Mouse (Mus musculus) hindbrain, embryonic 12.5 days (tissue): ENCODE results near the gene Draxin. TPM values are rescaled to one million over a fixed set of nuclear protein-coding genes. Genes with fewer than 3 reads are reported as not detected.

Source experiments
- ATAC-seq: fragments of 200-750 bp; cut with Nextera tagmentation; 2 replicates; pipeline ENCODE4 v1.8.0; 2017; ENCODE audit warnings: moderate TSS enrichment; ENCODE audit not compliant: low FRiP score
- H3K27ac ChIP-seq: fragments of 300-500 bp; sonication (generic); 2 replicates; pipeline ENCODE4 v1.5.1; 2016; ENCODE audit warnings: mild to moderate bottlenecking
- H3K27me3 ChIP-seq: fragments of 300-500 bp; sonication (generic); 2 replicates; pipeline ENCODE4 v1.6.1; 2016; ENCODE audit warnings: mild to moderate bottlenecking
- H3K36me3 ChIP-seq: fragments of 300-500 bp; sonication (generic); 2 replicates; pipeline ENCODE4 v1.6.1; 2016; ENCODE audit warnings: mild to moderate bottlenecking
- H3K4me1 ChIP-seq: fragments of 300-500 bp; sonication (generic); 2 replicates; pipeline ENCODE4 v1.6.1; 2016
- H3K4me2 ChIP-seq: fragments of 300-500 bp; sonication (generic); replicated peaks from 2 replicates; pipeline ENCODE4 v1.6.1; 2016; ENCODE audit warnings: mild to moderate bottlenecking
- H3K4me3 ChIP-seq: fragments of 300-500 bp; sonication (generic); 2 replicates; pipeline ENCODE4 v1.5.1; 2016; ENCODE audit warnings: mild to moderate bottlenecking
- H3K9ac ChIP-seq: fragments of 300-500 bp; sonication (generic); 2 replicates; pipeline ENCODE4 v1.6.1; 2016; ENCODE audit warnings: mild to moderate bottlenecking, moderate library complexity
- H3K9me3 ChIP-seq: fragments of 300-500 bp; sonication (generic); replicated peaks from 2 replicates; pipeline ENCODE4 v1.6.1; 2016; ENCODE audit warnings: mild to moderate bottlenecking
- WGBS: fragments of 180-500 bp; shearing (Covaris S2); methylation state at CpG from one replicate; pipeline ENCODE4 v1.1.7; 2016; 5-methylcytosine and 5-hydroxymethylcytosine counted together
- polyA plus RNA-seq: library from polyadenylated mRNA; unstranded; fragments of >200 nt; fragmentation: Nextera tagmentation; extraction: Ambion mirVana; gene quantifications from 2 replicates; pipeline ENCODE4 v1.2.1, GENCODE M21; 2016

Draxin gene
- polyA plus RNA-seq, 1 experiment from 2014 or later: 11.6 TPM

- no peak for ATAC-seq
- Histone ChIP-seq H3K27ac (no peak overlapping the region), H3K9me3 (no peaks in the 10 kb centered on the region), H3K4me1 (peaks cover 14% of the 10 kb centered on the region), H3K4me2 (no peak overlapping the region), H3K36me3 (peaks cover 42% of the 10 kb centered on the region), H3K27me3 (no peaks in the 10 kb centered on the region), H3K4me3 (no peak overlapping the region), H3K9ac (0 out of 2 replicates have a peak overlapping the region, but pooled peaks have one; percentile 8)
- WGBS: 53% methylated on average over 7 of the region's 7 CpGs
These were observed 19.7 kb upstream of the Draxin start for GRCm38 (mm10) chr4:148150242-148150641.

- H3K36me3 ChIP-seq: peaks cover 48% of the 10 kb centered on the region
- H3K27ac ChIP-seq: no peak overlapping the region
- no peaks in the 10 kb centered on the region for H3K27me3 ChIP-seq
- ATAC-seq: no peak
- no peaks in the 10 kb centered on the region for H3K9me3 ChIP-seq
- no peak overlapping the region for H3K4me3 ChIP-seq
- 69% methylated on average over 12 of the region's 12 CpGs for WGBS
- H3K4me2 ChIP-seq: no peak overlapping the region
- no peak overlapping the region for H3K9ac ChIP-seq
- peaks cover 14% of the 10 kb centered on the region for H3K4me1 ChIP-seq
These were observed 19.0 kb upstream of the Draxin start for GRCm38 (mm10) chr4:148149540-148149939.

GRCm38 (mm10) chr4:148147714-148148113 lies 17.2 kb upstream of the Draxin start:
- Histone ChIP-seq H3K36me3 (peaks cover 40% of the 10 kb centered on the region), H3K27ac (no peak overlapping the region), H3K4me2 (no peak overlapping the region), H3K4me1 (peaks cover 14% of the 10 kb centered on the region), H3K9ac (no peak overlapping the region), H3K4me3 (no peak overlapping the region), H3K27me3 (no peaks in the 10 kb centered on the region), H3K9me3 (no peaks in the 10 kb centered on the region)
- WGBS: 93% methylated on average over 2 of the region's 2 CpGs
- ATAC-seq: no peak

- peaks cover 16% of the 10 kb centered on the region for H3K4me1 ChIP-seq
- no peak for ATAC-seq
- peaks cover 38% of the 10 kb centered on the region for H3K36me3 ChIP-seq
- H3K9ac ChIP-seq: no peak overlapping the region
- WGBS: 89% methylated on average over 5 of the region's 5 CpGs
- no peak overlapping the region for H3K27ac ChIP-seq
- 0 out of 2 replicates have a peak, but pooled peaks cover under 1% of the 10 kb centered on the region for H3K27me3 ChIP-seq
- H3K4me2 ChIP-seq: no peak overlapping the region
- H3K4me3 ChIP-seq: no peak overlapping the region
- H3K9me3 ChIP-seq: no peaks in the 10 kb centered on the region
These were observed 13.2 kb upstream of the Draxin start for GRCm38 (mm10) chr4:148143721-148144120.

DNA sequence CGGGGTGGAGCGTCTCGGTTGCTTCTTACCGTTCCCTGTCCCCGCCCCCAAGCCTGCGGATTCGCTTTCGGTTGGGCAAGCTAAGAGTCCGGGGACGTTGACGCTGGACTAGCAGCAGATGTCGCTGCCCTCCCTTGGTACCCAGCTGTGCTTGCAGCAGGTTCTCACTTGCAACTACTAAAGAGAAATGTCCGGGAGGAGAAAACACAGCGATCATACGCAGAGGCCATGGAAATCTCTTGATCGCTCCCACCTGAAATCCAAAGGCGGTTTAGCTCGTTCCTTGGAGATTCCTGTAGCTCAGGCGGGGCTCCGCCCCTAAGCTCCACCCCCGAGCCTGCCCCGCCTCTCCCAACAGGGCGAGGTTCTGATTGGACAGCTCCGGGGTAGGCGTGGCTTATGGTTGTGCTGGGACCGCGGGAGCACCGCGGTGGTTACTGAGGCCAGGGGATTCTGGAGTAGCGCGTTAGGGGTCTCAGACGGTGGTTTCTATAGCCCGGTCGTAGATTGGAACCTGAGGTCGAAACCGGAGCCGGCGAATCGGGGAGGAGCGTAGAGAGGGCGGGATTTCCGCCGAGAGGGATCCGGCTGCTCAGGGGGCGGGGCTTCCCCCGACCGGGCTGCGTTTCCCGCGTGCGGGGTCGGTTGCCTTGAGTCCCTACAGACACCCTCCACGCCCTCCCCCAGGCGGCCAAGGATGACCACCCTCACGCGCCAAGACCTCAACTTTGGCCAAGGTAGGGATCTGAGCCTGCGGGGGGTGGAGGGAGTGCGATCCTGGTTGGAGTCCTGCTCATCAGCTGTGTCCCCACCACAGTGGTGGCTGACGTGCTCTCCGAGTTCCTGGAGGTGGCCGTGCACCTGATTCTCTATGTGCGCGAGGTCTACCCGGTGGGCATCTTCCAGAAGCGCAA lies 9.9 kb upstream of the Draxin start:
- peak overlapping the region; percentile 65 for H3K4me3 ChIP-seq
- H3K4me2 ChIP-seq: peak overlapping the region; percentile 84
- H3K27ac ChIP-seq: peak overlapping the region; percentile 91
- under 1% methylated on average over 65 of the region's 65 CpGs for WGBS
- ATAC-seq: peak; percentile 95
- H3K36me3 ChIP-seq: peaks cover 14% of the 10 kb centered on the region
- H3K9ac ChIP-seq: peak overlapping the region; percentile 79
- peaks cover 22% of the 10 kb centered on the region for H3K4me1 ChIP-seq
- H3K27me3 ChIP-seq: peaks cover 7% of the 10 kb centered on the region; the same call in 1 of the 2 replicates
- no peaks in the 10 kb centered on the region for H3K9me3 ChIP-seq

DNA sequence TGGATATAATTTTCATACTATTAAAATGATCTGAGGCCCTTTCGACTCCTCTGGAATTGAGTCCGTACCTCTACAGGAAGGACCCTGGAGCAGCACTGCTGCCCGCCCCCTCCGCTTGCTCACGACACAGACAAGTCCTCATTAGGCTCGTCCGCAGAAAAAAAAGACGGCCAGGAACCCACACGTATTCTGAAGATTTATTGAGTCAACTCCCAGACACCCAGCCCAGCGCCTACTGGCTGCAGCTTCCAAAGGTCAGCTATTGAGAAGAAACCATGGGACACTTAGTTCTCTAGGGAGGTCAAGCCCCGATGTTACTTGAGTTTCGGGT lies 9.2 kb upstream of the Draxin start:
- Histone ChIP-seq H3K27ac (peak overlapping the region; percentile 91), H3K36me3 (peaks cover 8% of the 10 kb centered on the region), H3K9ac (peak overlapping the region; percentile 79; the same call in 1 of the 2 replicates), H3K4me3 (peak overlapping the region; percentile 65), H3K27me3 (peaks cover 7% of the 10 kb centered on the region; the same call in 1 of the 2 replicates), H3K4me1 (peaks cover 22% of the 10 kb centered on the region), H3K9me3 (no peaks in the 10 kb centered on the region), H3K4me2 (peak overlapping the region; percentile 84)
- ATAC-seq: peak; percentile 39
- under 1% methylated on average over 12 of the region's 12 CpGs for WGBS

DNA sequence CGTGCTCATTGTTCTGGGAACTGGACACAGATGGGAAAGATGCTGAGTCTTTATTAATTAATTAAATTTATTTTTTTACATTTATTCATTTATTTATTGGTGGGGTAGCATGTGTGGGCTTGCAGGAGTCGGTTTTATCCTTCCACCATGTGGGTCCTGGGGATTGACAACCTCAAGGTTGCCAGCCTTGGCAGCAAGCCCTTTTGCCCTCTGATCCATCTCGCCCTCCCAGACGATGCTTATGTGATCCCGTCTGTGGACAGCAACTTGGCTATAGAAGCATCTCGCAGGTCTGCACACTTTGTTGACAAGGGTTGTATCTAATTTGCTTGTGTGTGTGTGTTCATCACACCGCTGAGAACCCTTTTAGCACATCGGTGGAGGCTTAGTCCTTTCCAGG lies 7.0 kb upstream of the Draxin start:
- H3K27me3 ChIP-seq: peaks cover 7% of the 10 kb centered on the region; the same call in 1 of the 2 replicates
- no peak overlapping the region for H3K9ac ChIP-seq
- no peak overlapping the region for H3K27ac ChIP-seq
- WGBS: 66% methylated on average over 8 of the region's 8 CpGs
- no peak for ATAC-seq
- no peaks in the 10 kb centered on the region for H3K9me3 ChIP-seq
- H3K4me3 ChIP-seq: no peak overlapping the region
- no peak overlapping the region for H3K4me2 ChIP-seq
- peaks cover 22% of the 10 kb centered on the region for H3K4me1 ChIP-seq
- H3K36me3 ChIP-seq: no peaks in the 10 kb centered on the region

DNA sequence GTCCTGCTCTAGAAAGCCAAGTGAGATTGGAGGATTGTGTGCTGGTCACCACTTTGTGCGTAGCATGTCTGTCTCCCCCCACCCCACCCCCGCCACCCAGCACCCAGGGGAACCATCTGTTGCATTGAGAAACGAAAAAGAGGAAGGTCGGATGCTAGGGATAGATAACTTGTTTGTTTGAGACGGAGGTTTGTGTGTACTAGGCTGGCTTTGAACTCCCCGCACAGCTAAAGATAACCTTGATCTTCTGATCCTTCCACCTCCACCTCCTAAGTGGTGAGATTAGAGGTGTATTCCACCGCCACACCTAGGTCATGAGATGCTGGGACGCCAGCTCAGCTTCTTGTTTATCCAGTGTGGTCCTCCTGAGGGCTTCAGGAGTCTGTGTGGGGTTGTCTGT lies 4.5 kb upstream of the Draxin start:
- WGBS: 89% methylated on average over 8 of the region's 8 CpGs
- H3K4me2 ChIP-seq: no peak overlapping the region

GRCm38 (mm10) chr4:148131497-148132081 lies 1.1 kb upstream of the Draxin start:
- peak overlapping the region; percentile 99 for H3K27ac ChIP-seq
- peak overlapping the region; percentile 80 for H3K4me2 ChIP-seq
- no peaks in the 10 kb centered on the region for H3K9me3 ChIP-seq
- H3K27me3 ChIP-seq: peaks cover 16% of the 10 kb centered on the region
- under 1% methylated on average over 21 of the region's 21 CpGs for WGBS
- ATAC-seq: peak; percentile 75
- peaks cover 45% of the 10 kb centered on the region for H3K4me1 ChIP-seq
- H3K36me3 ChIP-seq: no peaks in the 10 kb centered on the region
- H3K4me3 ChIP-seq: peak overlapping the region; percentile 81
- peak overlapping the region; percentile 98 for H3K9ac ChIP-seq

More for the DNA sequence above, 4.5 kb upstream of the Draxin start:
- no peak overlapping the region for H3K9ac ChIP-seq
- peaks cover 13% of the 10 kb centered on the region for H3K27me3 ChIP-seq
- H3K4me1 ChIP-seq: peaks cover 30% of the 10 kb centered on the region
- H3K27ac ChIP-seq: no peak overlapping the region
- H3K9me3 ChIP-seq: no peaks in the 10 kb centered on the region
- ATAC-seq: no peak
- no peak overlapping the region for H3K4me3 ChIP-seq
- H3K36me3 ChIP-seq: no peaks in the 10 kb centered on the region

DNA sequence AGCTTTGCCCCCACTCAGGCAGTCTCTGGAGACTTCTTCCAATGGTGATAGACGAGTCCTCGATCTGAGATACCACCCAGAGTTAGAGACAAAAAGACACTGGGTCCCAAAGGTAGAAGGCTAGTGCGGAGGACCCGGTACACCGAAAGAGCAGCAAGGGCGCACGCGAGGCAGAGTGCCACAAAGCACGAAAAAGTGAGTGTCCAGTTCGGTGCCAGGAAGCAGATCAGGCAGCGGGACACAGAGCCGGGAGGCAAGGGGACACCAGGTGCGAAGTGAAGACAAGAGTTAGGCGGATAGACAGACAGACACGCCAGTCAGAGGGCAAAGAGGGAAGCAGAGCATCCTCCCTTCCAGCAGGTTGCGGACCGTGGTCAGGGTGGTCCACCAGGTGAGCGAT lies 365 bp downstream of the Draxin start, which contains the start of gene Mad2l2:
Mad2l2 (plus strand) TSS at position 252 of the 400 bp plus-strand sequence.
- Histone ChIP-seq H3K27me3 (peaks cover 16% of the 10 kb centered on the region), H3K9me3 (no peaks in the 10 kb centered on the region), H3K4me3 (peak within 1 kb of the TSS; percentile 81), H3K4me1 (peaks cover 55% of the 10 kb centered on the region), H3K4me2 (peak within 1 kb of the TSS; percentile 80), H3K36me3 (no peaks in the 10 kb centered on the region), H3K9ac (peak within 1 kb of the TSS; percentile 98), H3K27ac (peak within 1 kb of the TSS; percentile 99)
- WGBS: 2% methylated on average over 17 of the region's 18 CpGs
- peak; percentile 11 for ATAC-seq

GRCm38 (mm10) chr4:148128672-148129071 lies 1.8 kb downstream of the Draxin start:
- no peaks in the 10 kb centered on the region for H3K9me3 ChIP-seq
- no peak for ATAC-seq
- H3K9ac ChIP-seq: peak overlapping the region; percentile 98
- peaks cover 63% of the 10 kb centered on the region for H3K4me1 ChIP-seq
- peaks cover 16% of the 10 kb centered on the region for H3K27me3 ChIP-seq
- H3K36me3 ChIP-seq: no peaks in the 10 kb centered on the region
- H3K4me3 ChIP-seq: peak overlapping the region; percentile 81
- H3K27ac ChIP-seq: peak overlapping the region; percentile 99
- 75% methylated on average over 2 of the region's 2 CpGs for WGBS
- H3K4me2 ChIP-seq: peak overlapping the region; percentile 80

DNA sequence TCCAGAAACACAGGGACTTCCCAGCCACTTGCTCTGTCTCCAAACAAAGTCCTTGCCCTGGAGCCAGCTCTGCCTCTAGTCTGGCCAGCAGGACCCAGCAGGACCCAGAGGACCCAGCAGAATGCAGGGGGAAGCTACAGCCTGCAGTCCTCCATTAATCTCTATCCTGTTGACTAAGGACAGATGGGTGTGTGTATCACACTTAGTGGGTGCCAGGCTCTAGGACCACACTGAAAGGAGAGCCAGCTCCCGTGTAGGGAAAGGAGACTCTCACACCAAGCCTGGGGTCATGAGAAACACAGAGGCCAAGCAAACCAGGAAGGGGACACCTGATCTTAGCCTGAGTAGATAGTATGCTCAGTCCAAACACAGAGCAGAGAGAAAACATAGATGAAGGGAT lies 2.3 kb downstream of the Draxin start:
- peaks cover 16% of the 10 kb centered on the region for H3K27me3 ChIP-seq
- no peaks in the 10 kb centered on the region for H3K9me3 ChIP-seq
- peak overlapping the region; percentile 81 for H3K4me3 ChIP-seq
- no peaks in the 10 kb centered on the region for H3K36me3 ChIP-seq
- no peak for ATAC-seq
- H3K27ac ChIP-seq: peak overlapping the region; percentile 99
- peak overlapping the region; percentile 98; the same call in 1 of the 2 replicates for H3K9ac ChIP-seq
- 53% methylated on average over 1 of the region's 1 CpGs for WGBS
- peaks cover 63% of the 10 kb centered on the region for H3K4me1 ChIP-seq
- H3K4me2 ChIP-seq: peak overlapping the region; percentile 80
